Mouse (Mus musculus) hindbrain, embryonic 12.5 days (tissue): ENCODE data around the gene Clca3a1. TPM values are rescaled to one million over a fixed set of nuclear protein-coding genes. Genes with fewer than 3 reads are reported as not detected.
"Not testable (repeated sequence)": the region's sequence is repeated elsewhere in the genome, so short reads cannot be mapped to it uniquely, and the experiment has no call there.

Experiments used
- ATAC-seq: fragments of 200-750 bp; cut with Nextera tagmentation; 2 replicates; pipeline ENCODE4 v1.8.0; 2017; ENCODE audit warnings: moderate TSS enrichment; ENCODE audit not compliant: low FRiP score
- H3K27ac ChIP-seq: fragments of 300-500 bp; sonication (generic); 2 replicates; pipeline ENCODE4 v1.5.1; 2016; ENCODE audit warnings: mild to moderate bottlenecking
- H3K27me3 ChIP-seq: fragments of 300-500 bp; sonication (generic); 2 replicates; pipeline ENCODE4 v1.6.1; 2016; ENCODE audit warnings: mild to moderate bottlenecking
- H3K36me3 ChIP-seq: fragments of 300-500 bp; sonication (generic); 2 replicates; pipeline ENCODE4 v1.6.1; 2016; ENCODE audit warnings: mild to moderate bottlenecking
- H3K4me1 ChIP-seq: fragments of 300-500 bp; sonication (generic); 2 replicates; pipeline ENCODE4 v1.6.1; 2016
- H3K4me2 ChIP-seq: fragments of 300-500 bp; sonication (generic); replicated peaks from 2 replicates; pipeline ENCODE4 v1.6.1; 2016; ENCODE audit warnings: mild to moderate bottlenecking
- H3K4me3 ChIP-seq: fragments of 300-500 bp; sonication (generic); 2 replicates; pipeline ENCODE4 v1.5.1; 2016; ENCODE audit warnings: mild to moderate bottlenecking
- H3K9ac ChIP-seq: fragments of 300-500 bp; sonication (generic); 2 replicates; pipeline ENCODE4 v1.6.1; 2016; ENCODE audit warnings: mild to moderate bottlenecking, moderate library complexity
- H3K9me3 ChIP-seq: fragments of 300-500 bp; sonication (generic); replicated peaks from 2 replicates; pipeline ENCODE4 v1.6.1; 2016; ENCODE audit warnings: mild to moderate bottlenecking
- WGBS: fragments of 180-500 bp; shearing (Covaris S2); methylation state at CpG from one replicate; pipeline ENCODE4 v1.1.7; 2016; 5-methylcytosine and 5-hydroxymethylcytosine counted together
- polyA plus RNA-seq: library from polyadenylated mRNA; unstranded; fragments of >200 nt; fragmentation: Nextera tagmentation; extraction: Ambion mirVana; gene quantifications from 2 replicates; pipeline ENCODE4 v1.2.1, GENCODE M21; 2016

The Clca3a1 gene
- polyA plus RNA-seq, result 0.06 and 0.42 TPM in 2 replicates

GRCm38 (mm10) chr3:144760592-144761309, at the start of gene Clca3a1:
Gene Clca3a1 (minus strand): TSS chr3:144760977.
- no peak for ATAC-seq
- H3K4me2 ChIP-seq, result no peak within 1 kb of the TSS
- no peaks in the 10 kb centered on the region for H3K4me1 ChIP-seq
- WGBS, result 77% methylated on average over 10 of the region's 11 CpGs
- no peak within 1 kb of the TSS for H3K9ac ChIP-seq
- no peaks in the 10 kb centered on the region for H3K9me3 ChIP-seq
- no peaks in the 10 kb centered on the region for H3K36me3 ChIP-seq
- no peak within 1 kb of the TSS for H3K4me3 ChIP-seq
- H3K27me3 ChIP-seq, result no peaks in the 10 kb centered on the region
- no peak within 1 kb of the TSS for H3K27ac ChIP-seq

DNA sequence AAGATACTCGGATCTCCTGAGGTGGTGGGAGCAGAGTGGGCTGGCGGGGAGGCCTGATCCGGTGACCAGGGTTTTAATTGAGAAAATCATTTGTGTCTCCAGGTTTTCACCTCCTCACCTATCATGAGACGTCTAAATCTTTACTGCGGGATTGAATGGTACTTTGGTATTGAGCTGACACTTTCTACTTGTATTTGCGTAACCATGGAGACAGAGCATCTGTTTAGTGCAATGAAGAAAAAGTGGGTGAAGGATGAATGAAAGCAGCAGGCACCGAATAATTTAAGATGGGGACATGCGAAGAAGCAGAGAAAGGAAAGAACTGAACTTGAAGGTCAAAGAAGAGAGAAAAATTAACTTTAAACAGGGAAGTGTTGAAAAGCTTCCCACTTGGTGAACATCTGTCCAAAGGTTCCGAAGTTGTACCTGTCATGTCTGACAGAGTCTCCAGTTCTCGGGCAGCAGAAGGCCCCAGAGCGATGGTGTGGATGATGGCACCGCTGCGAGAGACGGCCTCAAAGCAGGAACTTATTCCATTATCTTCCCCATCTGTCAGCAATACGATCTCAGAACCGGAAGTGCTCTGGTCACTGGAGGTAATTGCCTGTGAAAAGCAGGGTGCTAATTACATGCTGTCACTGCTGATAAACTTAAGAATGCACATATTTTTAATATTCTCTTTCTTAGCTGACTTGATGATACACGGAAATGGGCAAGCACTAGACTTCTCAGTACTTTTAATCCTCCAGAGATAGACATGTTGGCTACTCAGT, 47.6 kb upstream of the Clca3a1 start:
- not testable (repeated sequence) for H3K9ac ChIP-seq, H3K4me2 ChIP-seq, H3K27me3 ChIP-seq, H3K9me3 ChIP-seq, H3K4me3 ChIP-seq, H3K27ac ChIP-seq, H3K4me1 ChIP-seq, ATAC-seq, H3K36me3 ChIP-seq
- 60% methylated on average over 16 of the region's 17 CpGs for WGBS

- H3K9me3 ChIP-seq, H3K4me2 ChIP-seq: not testable (repeated sequence)
- WGBS, result 67% methylated on average over 2 of the region's 2 CpGs
These were observed 45.8 kb upstream of the Clca3a1 start for GRCm38 (mm10) chr3:144806626-144807025.

DNA sequence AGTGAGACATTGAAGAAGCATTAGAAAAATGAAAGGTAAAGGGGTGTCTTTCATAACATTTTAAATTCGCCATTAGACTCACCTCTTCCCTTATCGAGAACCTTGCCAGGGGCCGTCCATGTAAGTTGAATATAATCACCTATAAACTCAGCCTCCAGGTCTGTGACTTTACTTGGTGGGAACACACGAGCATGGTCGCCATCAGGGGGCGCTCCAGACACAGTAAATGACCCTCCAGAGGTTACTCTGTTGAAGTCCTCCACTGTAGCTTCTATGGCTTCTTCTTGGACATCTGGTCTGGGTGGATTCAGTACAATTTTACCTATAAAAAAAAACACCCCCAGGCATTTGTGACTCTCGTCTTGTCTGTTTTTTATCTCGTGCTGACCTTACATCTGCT, 41.1 kb upstream of the Clca3a1 start:
- Histone ChIP-seq H3K27ac (no peak overlapping the region), H3K4me2 (no peak overlapping the region), H3K4me3 (no peak overlapping the region), H3K4me1 (no peaks in the 10 kb centered on the region), H3K9ac (no peak overlapping the region), H3K9me3 (no peaks in the 10 kb centered on the region), H3K27me3 (no peaks in the 10 kb centered on the region), H3K36me3 (no peaks in the 10 kb centered on the region)
- WGBS, result 38% methylated on average over 8 of the region's 8 CpGs
- ATAC-seq, result no peak

More at GRCm38 (mm10) chr3:144806626-144807025, 45.8 kb upstream of the Clca3a1 start:
- ATAC-seq, H3K4me1 ChIP-seq, H3K4me3 ChIP-seq, H3K36me3 ChIP-seq, H3K27ac ChIP-seq, H3K9ac ChIP-seq, H3K27me3 ChIP-seq: not testable (repeated sequence)

DNA sequence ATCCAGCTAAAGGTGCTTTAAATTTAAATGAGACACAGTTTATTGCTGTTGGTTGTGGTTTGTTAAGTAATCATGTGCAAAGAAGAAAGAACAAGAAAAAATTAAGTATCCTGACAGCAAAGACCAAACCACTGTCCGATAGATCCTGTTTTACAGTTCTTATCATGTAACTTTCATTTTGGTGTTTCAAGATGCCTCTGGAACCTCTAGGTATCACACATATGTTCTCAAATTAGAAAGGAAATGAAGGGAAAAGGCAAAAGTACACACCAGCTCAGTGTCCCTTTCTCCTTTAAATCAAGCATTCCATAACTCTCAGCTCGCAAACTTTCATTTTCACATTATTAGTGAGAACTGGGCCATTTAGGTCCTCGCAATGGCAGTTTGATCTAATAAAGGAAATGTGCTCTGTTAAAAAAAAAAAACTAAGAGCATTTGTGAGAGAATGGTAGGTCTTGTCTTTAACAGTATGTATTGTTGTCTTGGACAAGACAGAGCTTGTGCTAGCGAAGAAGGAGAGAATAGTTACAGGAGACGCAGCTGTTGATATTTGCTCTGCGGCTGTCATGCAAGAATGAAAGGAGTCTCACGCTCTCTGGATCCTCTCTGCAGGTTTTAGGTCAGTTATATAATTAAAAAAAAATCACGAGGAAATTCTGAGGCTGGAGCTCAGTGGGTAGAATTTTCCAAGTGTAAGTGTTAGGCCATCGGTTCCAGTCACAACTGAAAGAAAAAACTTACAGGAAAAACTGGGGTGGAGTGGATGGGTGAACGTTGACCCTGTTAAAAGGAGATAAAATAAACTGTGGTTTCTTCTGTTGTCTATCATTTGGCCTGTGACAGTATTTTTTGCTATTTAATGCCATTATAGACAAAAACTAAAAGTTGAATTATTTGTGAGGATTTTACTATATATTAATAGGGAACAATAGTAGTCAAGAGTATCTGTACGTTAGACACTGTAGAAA, 24.7 kb upstream of the Clca3a1 start:
- 79% methylated on average over 11 of the region's 11 CpGs for WGBS
- no peak overlapping the region for H3K4me3 ChIP-seq
- no peak for ATAC-seq
- H3K4me1 ChIP-seq, result no peaks in the 10 kb centered on the region
- H3K27me3 ChIP-seq, result no peaks in the 10 kb centered on the region
- no peak overlapping the region for H3K4me2 ChIP-seq
- H3K27ac ChIP-seq, result no peak overlapping the region
- H3K36me3 ChIP-seq, result no peaks in the 10 kb centered on the region
- no peak overlapping the region for H3K9ac ChIP-seq
- H3K9me3 ChIP-seq, result no peaks in the 10 kb centered on the region

DNA sequence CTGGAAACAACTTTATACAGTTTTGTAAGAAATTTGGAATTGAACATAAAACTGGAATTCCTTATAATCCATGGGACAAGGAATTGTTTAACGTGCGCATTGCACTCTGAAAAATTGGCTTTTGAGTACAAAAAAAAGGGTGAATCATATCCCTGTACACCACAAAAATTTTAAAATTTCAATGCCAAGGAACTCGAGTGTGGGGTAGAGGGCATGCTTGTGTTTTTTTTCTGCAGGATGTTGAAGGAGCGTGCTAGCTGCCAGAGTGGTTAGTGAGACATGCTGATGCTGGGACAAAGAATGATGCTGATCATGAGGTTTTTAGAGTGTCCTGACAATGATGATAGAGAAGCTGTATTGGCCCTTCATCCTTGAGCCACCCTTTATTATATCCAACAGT, 4.4 kb upstream of the Clca3a1 start:
- Histone ChIP-seq H3K9ac (no peak overlapping the region), H3K36me3 (no peaks in the 10 kb centered on the region), H3K27me3 (no peaks in the 10 kb centered on the region), H3K4me1 (no peaks in the 10 kb centered on the region), H3K4me3 (no peak overlapping the region), H3K27ac (no peak overlapping the region), H3K9me3 (no peaks in the 10 kb centered on the region), H3K4me2 (no peak overlapping the region)
- 94% methylated on average over 4 of the region's 4 CpGs for WGBS
- ATAC-seq, result no peak

DNA sequence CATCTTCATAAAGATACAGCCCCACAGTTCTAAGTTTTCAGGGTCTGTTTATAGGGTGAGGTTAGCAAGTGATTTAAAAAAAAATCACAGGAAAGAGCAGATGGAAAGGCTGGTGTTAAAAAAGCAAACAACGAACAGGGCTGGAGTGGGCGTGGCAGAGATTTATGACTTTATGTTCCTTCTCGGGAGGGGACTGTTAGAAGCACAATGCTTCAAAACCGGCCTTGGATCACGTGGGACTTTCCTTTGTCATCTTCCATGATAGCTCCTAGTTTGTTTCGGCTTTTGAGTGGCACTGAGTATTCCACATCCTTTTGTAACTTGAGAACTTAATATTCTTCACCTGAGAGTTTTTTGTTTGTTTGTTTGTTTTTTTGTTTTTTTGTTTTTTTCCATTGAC, 677 bp upstream of the Clca3a1 start:
- no peak overlapping the region for H3K4me2 ChIP-seq
- no peak for ATAC-seq
- H3K4me3 ChIP-seq, result no peak overlapping the region
- H3K9me3 ChIP-seq, result no peaks in the 10 kb centered on the region
- no peaks in the 10 kb centered on the region for H3K27me3 ChIP-seq
- no peaks in the 10 kb centered on the region for H3K36me3 ChIP-seq
- H3K27ac ChIP-seq, result no peak overlapping the region
- 74% methylated on average over 6 of the region's 6 CpGs for WGBS
- no peaks in the 10 kb centered on the region for H3K4me1 ChIP-seq
- no peak overlapping the region for H3K9ac ChIP-seq

DNA sequence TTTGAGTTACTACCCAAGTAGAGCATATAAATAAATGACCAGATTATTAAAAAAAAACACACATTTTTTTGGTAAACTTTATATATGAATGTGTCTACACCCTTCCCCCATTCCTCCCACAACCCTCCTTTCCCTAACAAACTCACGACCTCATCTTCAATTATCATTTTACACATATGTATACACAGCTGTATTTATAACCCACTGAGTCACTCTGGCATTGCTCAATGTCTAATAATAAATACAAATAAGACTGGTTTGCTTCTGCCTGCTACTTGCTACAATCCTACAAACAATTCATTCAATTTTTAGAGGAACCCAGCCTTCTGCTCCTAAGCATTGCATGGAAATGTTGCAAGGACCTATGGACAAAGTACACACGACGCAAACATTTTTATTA, 1.1 kb downstream of the Clca3a1 start:
- H3K27ac ChIP-seq, result no peak overlapping the region
- ATAC-seq, result no peak
- H3K4me3 ChIP-seq, result no peak overlapping the region
- no peak overlapping the region for H3K4me2 ChIP-seq
- no peaks in the 10 kb centered on the region for H3K27me3 ChIP-seq
- H3K9ac ChIP-seq, result no peak overlapping the region
- no peaks in the 10 kb centered on the region for H3K4me1 ChIP-seq
- WGBS, result 88% methylated on average over 3 of the region's 3 CpGs
- H3K36me3 ChIP-seq, result no peaks in the 10 kb centered on the region
- no peaks in the 10 kb centered on the region for H3K9me3 ChIP-seq

GRCm38 (mm10) chr3:144756103-144756502, 4.7 kb downstream of the Clca3a1 start:
- H3K4me1 ChIP-seq, H3K4me3 ChIP-seq, H3K36me3 ChIP-seq, H3K9me3 ChIP-seq, H3K4me2 ChIP-seq, H3K9ac ChIP-seq, H3K27me3 ChIP-seq, ATAC-seq, H3K27ac ChIP-seq: not testable (repeated sequence)
- 86% methylated on average over 8 of the region's 8 CpGs for WGBS

GRCm38 (mm10) chr3:144753120-144753519, 7.7 kb downstream of the Clca3a1 start:
- H3K27me3 ChIP-seq, result no peaks in the 10 kb centered on the region
- no peaks in the 10 kb centered on the region for H3K9me3 ChIP-seq
- no peak overlapping the region for H3K27ac ChIP-seq
- H3K36me3 ChIP-seq, result no peaks in the 10 kb centered on the region
- H3K4me3 ChIP-seq, result no peak overlapping the region
- H3K4me2 ChIP-seq, result no peak overlapping the region
- no peaks in the 10 kb centered on the region for H3K4me1 ChIP-seq
- WGBS, result 0% methylated on average over 2 of the region's 2 CpGs
- no peak overlapping the region for H3K9ac ChIP-seq
- no peak for ATAC-seq

GRCm38 (mm10) chr3:144749062-144749963, 11.5 kb downstream of the Clca3a1 start:
- not testable (repeated sequence) for H3K4me2 ChIP-seq, ATAC-seq, H3K9ac ChIP-seq

More at GRCm38 (mm10) chr3:144749062-144749963, 11.5 kb downstream of the Clca3a1 start:
- H3K27me3 ChIP-seq, H3K27ac ChIP-seq, H3K36me3 ChIP-seq, H3K4me3 ChIP-seq, H3K4me1 ChIP-seq, H3K9me3 ChIP-seq: not testable (repeated sequence)
- WGBS, result 46% methylated on average over 20 of the region's 21 CpGs
